Comparison of ENCODE assay signal across 18 mouse cellular contexts in the genomic region with DNA sequence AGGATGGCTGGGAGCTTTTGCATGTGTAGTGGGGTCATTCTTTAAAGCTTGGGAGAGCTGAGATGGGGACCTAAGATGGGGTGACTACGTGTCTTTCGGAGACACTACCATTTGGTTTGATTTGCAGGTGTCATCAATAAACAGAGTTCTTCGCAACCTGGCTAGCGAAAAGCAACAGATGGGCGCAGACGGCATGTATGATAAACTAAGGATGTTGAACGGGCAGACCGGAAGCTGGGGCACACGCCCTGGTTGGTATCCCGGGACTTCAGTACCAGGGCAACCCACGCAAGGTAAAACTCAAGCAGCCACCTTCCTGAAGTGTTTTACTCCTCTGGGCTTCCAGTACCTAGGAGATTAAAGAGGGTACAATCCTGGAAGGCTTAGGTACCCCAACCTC. TPM values are rescaled to one million over a fixed set of nuclear protein-coding genes. Genes with fewer than 3 reads are reported as not detected.
DNase-seq lines count a peak whose midpoint lies in the region; ATAC-seq lines count a peak whose summit lies in the region.
"Had no signal": no experiment of that assay in that cellular context is flagged by ENCODE, and none has a peak within 500 bp of the region (broad histone marks: within the 10 kb centered on the region; RNA-seq: fewer than 3 reads in every experiment).

No protein-coding gene starts in this region.

- DNase-seq in cerebellum, adult 18-20 months = peak; percentile 62 to 70
- DNase-seq in midbrain, embryonic 10.5 days (ENCODE audit: low spot score) = no peak
- no peak for DNase-seq in forebrain, embryonic 11.5 days (ENCODE audit: low spot score)
- no peak for DNase-seq in neural tube, embryonic 11.5 days (ENCODE audit: low spot score)
- no peak for DNase-seq in left cerebral cortex, postnatal 36 days (ENCODE audit: low spot score in 2 of 2)
- DNase-seq in heart, adult 8-10 months (ENCODE audit: low spot score) = no peak
- DNase-seq: adrenal gland, adult 2 months; gastrocnemius, postnatal 10 days; lung, embryonic 14.5 days had no signal

- no peaks in the 10 kb centered on the region for H3K9me3 ChIP-seq in midbrain, embryonic 10.5 days (replicated peaks)
- H3K9me3 ChIP-seq in midbrain, embryonic 15.5 days = no peaks in the 10 kb centered on the region
- no peaks in the 10 kb centered on the region for H3K9me3 ChIP-seq in forebrain, embryonic 11.5 days (ENCODE audit: control insufficient read depth, low read length)
- H3K9me3 ChIP-seq in neural tube, embryonic 11.5 days (ENCODE audit: control insufficient read depth, low read length) = no peaks in the 10 kb centered on the region
- H3K9me3 ChIP-seq: embryonic facial prominence, embryonic 12.5 days; heart, embryonic 13.5 days; neural tube, embryonic 13.5 days had no signal

- H3K4me2 ChIP-seq in midbrain, embryonic 15.5 days = no peak overlapping the region
- H3K4me2 ChIP-seq in forebrain, embryonic 11.5 days (ENCODE audit: low read depth, low read length, severe bottlenecking) = peak overlapping the region; percentile 48; the same call in 1 of the 2 replicates
- H3K4me2 ChIP-seq in neural tube, embryonic 11.5 days (ENCODE audit: low read depth) = peak overlapping the region; percentile 12
- H3K4me2 ChIP-seq: embryonic facial prominence, embryonic 12.5 days; heart, embryonic 13.5 days; lung, embryonic 14.5 days had no signal

- H3K27ac ChIP-seq in midbrain, embryonic 10.5 days (replicated peaks) = peak overlapping the region; percentile 80; the same call in 1 of the 2 replicates
- no peak overlapping the region for H3K27ac ChIP-seq in midbrain, embryonic 15.5 days
- peak overlapping the region; percentile 46; the same call in 1 of the 2 replicates for H3K27ac ChIP-seq in forebrain, embryonic 11.5 days (ENCODE audit: low read depth, low read length)
- H3K27ac ChIP-seq in neural tube, embryonic 11.5 days (ENCODE audit: low read depth, low read length) = no peak overlapping the region
- H3K27ac ChIP-seq: embryonic facial prominence, embryonic 12.5 days; heart, embryonic 13.5 days; neural tube, embryonic 13.5 days had no signal

- H3K9ac ChIP-seq in midbrain, embryonic 15.5 days = no peak overlapping the region
- H3K9ac ChIP-seq in forebrain, embryonic 11.5 days (ENCODE audit: low read length) = peak overlapping the region; percentile 16; the same call in 1 of the 2 replicates
- no peak overlapping the region for H3K9ac ChIP-seq in neural tube, embryonic 11.5 days (ENCODE audit: low read length)
- H3K9ac ChIP-seq: embryonic facial prominence, embryonic 12.5 days; heart, embryonic 13.5 days; lung, embryonic 14.5 days; neural tube, embryonic 13.5 days had no signal

- intact Hi-C loops in left cerebral cortex, postnatal 36 days (cut with DNase I) = loop anchor here (5.0 kb wide), 2 partner anchors 217 to 397 kb away; a partner anchor contains a TSS

- 25% methylated on average over 11 of the region's 11 CpGs for WGBS in midbrain, embryonic 10.5 days
- 20% methylated on average over 11 of the region's 11 CpGs for WGBS in midbrain, embryonic 15.5 days
- WGBS in forebrain, embryonic 11.5 days = 59% methylated on average over 11 of the region's 11 CpGs
- WGBS in neural tube, embryonic 11.5 days = 18% methylated on average over 11 of the region's 11 CpGs

- peaks cover 100% of the 10 kb centered on the region for H3K27me3 ChIP-seq in midbrain, embryonic 10.5 days (ENCODE audit: low read depth, poor library complexity, severe bottlenecking)
- H3K27me3 ChIP-seq in midbrain, embryonic 15.5 days (replicated peaks) = peaks cover 86% of the 10 kb centered on the region
- H3K27me3 ChIP-seq in forebrain, embryonic 11.5 days (ENCODE audit: control insufficient read depth, insufficient read depth, low read length) = peaks cover 19% of the 10 kb centered on the region
- H3K27me3 ChIP-seq in neural tube, embryonic 11.5 days (ENCODE audit: control insufficient read depth, insufficient read depth, low read length) = peaks cover 71% of the 10 kb centered on the region

- no peak for ATAC-seq in cerebellum, adult (ENCODE audit: insufficient number of reproducible peaks, low FRiP score, low TSS enrichment)
- ATAC-seq in midbrain, embryonic 15.5 days (replicated peaks) = no peak
- no peak for ATAC-seq in forebrain, embryonic 11.5 days (replicated peaks; ENCODE audit: low FRiP score)
- no peak for ATAC-seq in neural tube, embryonic 11.5 days (ENCODE audit: insufficient read depth, low FRiP score, low TSS enrichment)
- ATAC-seq: Patski had no signal

- H3K4me1 ChIP-seq in midbrain, embryonic 10.5 days = peaks cover 86% of the 10 kb centered on the region
- peaks cover 26% of the 10 kb centered on the region for H3K4me1 ChIP-seq in midbrain, embryonic 15.5 days
- H3K4me1 ChIP-seq in forebrain, embryonic 11.5 days (replicated peaks; ENCODE audit: control insufficient read depth, insufficient read depth, low read length) = peaks cover 47% of the 10 kb centered on the region
- peaks cover 41% of the 10 kb centered on the region for H3K4me1 ChIP-seq in neural tube, embryonic 11.5 days (ENCODE audit: control insufficient read depth, insufficient read depth, low read length)

- H3K36me3 ChIP-seq in midbrain, embryonic 10.5 days = peaks cover 2% of the 10 kb centered on the region; the same call in 1 of the 2 replicates
- no peaks in the 10 kb centered on the region for H3K36me3 ChIP-seq in midbrain, embryonic 15.5 days (replicated peaks)
- H3K36me3 ChIP-seq in forebrain, embryonic 11.5 days (ENCODE audit: control insufficient read depth, insufficient read depth, low read length) = peaks cover 4% of the 10 kb centered on the region
- 0 out of 2 replicates have a peak, but pooled peaks cover 2% of the 10 kb centered on the region for H3K36me3 ChIP-seq in neural tube, embryonic 11.5 days (ENCODE audit: control insufficient read depth, insufficient read depth, low read length)
- H3K36me3 ChIP-seq: embryonic facial prominence, embryonic 12.5 days; heart, embryonic 13.5 days; neural tube, embryonic 13.5 days had no signal

- H3K4me3 ChIP-seq in midbrain, embryonic 10.5 days = peak overlapping the region; percentile 47; the same call in 1 of the 2 replicates
- no peak overlapping the region for H3K4me3 ChIP-seq in midbrain, embryonic 15.5 days
- H3K4me3 ChIP-seq in forebrain, embryonic 11.5 days (ENCODE audit: low read depth, low read length) = peak overlapping the region; percentile 10
- no peak overlapping the region for H3K4me3 ChIP-seq in neural tube, embryonic 11.5 days (ENCODE audit: low read depth, low read length)
- H3K4me3 ChIP-seq: embryonic facial prominence, embryonic 12.5 days; heart, embryonic 13.5 days; neural tube, embryonic 13.5 days had no signal

RNA-seq across cellular contexts. Expression of a gene that starts 17.0 kb away (rescaled TPM):
- polyA plus RNA-seq in midbrain, embryonic 10.5 days (2016; fragmentation: Nextera tagmentation; extraction: Ambion mirVana) = 39.0 and 40.1 TPM in 2 replicates
- polyA plus RNA-seq in midbrain, embryonic 15.5 days (2015; fragmentation: Nextera tagmentation; extraction: Ambion mirVana) = 22.5 and 23.3 TPM in 2 replicates
- 97.2 and 103 TPM in 2 replicates for polyA plus RNA-seq in forebrain, embryonic 11.5 days (2014; fragmentation: Nextera tagmentation; extraction: Ambion mirVana)
- polyA plus RNA-seq in neural tube, embryonic 11.5 days (2014; fragmentation: Nextera tagmentation; extraction: Ambion mirVana) = 28.2 and 30.7 TPM in 2 replicates
- 10 to 100 TPM in 1 of 2 experiments, 1 to 10 TPM in 1; 8.1 to 12.4 TPM for total RNA-seq in left cerebral cortex, postnatal 36 days (2021)
- total RNA-seq in heart, adult 8-10 months (2022) = not detected
- total RNA-seq: adrenal gland, adult 2 months; gastrocnemius, postnatal 10 days; liver, adult 2 months; megakaryocyte, adult 5-6 weeks had no signal
- polyA plus RNA-seq: adrenal gland, adult 2 months; liver, adult 2 months; lung, embryonic 14.5 days; Patski; urinary bladder, adult 2 months had no signal

Comparison
In these comparisons a context has a peak if more than half of its experiments do, and no peak if none do; other contexts are left out.
1. H3K27ac ChIP-seq: peak in midbrain, embryonic 10.5 days (single experiment) and forebrain, embryonic 11.5 days (single experiment); none in midbrain, embryonic 15.5 days (single experiment) and neural tube, embryonic 11.5 days (single experiment).
2. H3K4me3 ChIP-seq: peak in midbrain, embryonic 10.5 days (single experiment) and forebrain, embryonic 11.5 days (single experiment); none in midbrain, embryonic 15.5 days (single experiment) and neural tube, embryonic 11.5 days (single experiment).
3. DNase-seq: peak in cerebellum, adult 18-20 months (2 of 2); none in midbrain, embryonic 10.5 days (single experiment), forebrain, embryonic 11.5 days (single experiment), neural tube, embryonic 11.5 days (single experiment), left cerebral cortex, postnatal 36 days (0 of 2) and heart, adult 8-10 months (single experiment).